Mouse (Mus musculus) embryonic facial prominence, embryonic 13.5 days (tissue): ENCODE measurements at regions not wholly inside any gene's neighbourhood (a gene's known extent, or its start where the extent isn't known, plus 50 kb on each side); places are given as distances from the start of the nearest gene placed in this dataset.

ENCODE experiments used
- ATAC-seq: fragments of 200-750 bp; cut with Nextera tagmentation; 2 replicates; pipeline ENCODE4 v1.8.0; 2017; ENCODE audit warnings: low read depth; ENCODE audit not compliant: insufficient number of reproducible peaks, insufficient read depth, low FRiP score, low TSS enrichment
- H3K27ac ChIP-seq: fragments of 300-500 bp; sonication (generic); 2 replicates; pipeline ENCODE4 v1.5.1; 2015; ENCODE audit warnings: moderate library complexity, mild to moderate bottlenecking, inconsistent platforms
- H3K27me3 ChIP-seq: fragments of 300-500 bp; sonication (generic); 2 replicates; pipeline ENCODE4 v1.6.1; 2015; ENCODE audit warnings: mild to moderate bottlenecking, inconsistent platforms
- H3K36me3 ChIP-seq: fragments of 300-500 bp; sonication (generic); 2 replicates; pipeline ENCODE4 v1.6.1; 2015; ENCODE audit warnings: mild to moderate bottlenecking, inconsistent platforms
- H3K4me1 ChIP-seq: fragments of 300-500 bp; sonication (generic); 2 replicates; pipeline ENCODE4 v1.6.1; 2015; ENCODE audit warnings: inconsistent platforms
- H3K4me2 ChIP-seq: fragments of 300-500 bp; sonication (generic); 2 replicates; pipeline ENCODE4 v1.6.1; 2015; ENCODE audit warnings: moderate library complexity, mild to moderate bottlenecking, inconsistent platforms
- H3K4me3 ChIP-seq: fragments of 300-500 bp; sonication (generic); 2 replicates; pipeline ENCODE4 v1.5.1; 2015; ENCODE audit warnings: mild to moderate bottlenecking, inconsistent platforms
- H3K9ac ChIP-seq: fragments of 300-500 bp; sonication (generic); 2 replicates; pipeline ENCODE4 v1.6.1; 2015; ENCODE audit warnings: mild to moderate bottlenecking, inconsistent platforms
- H3K9me3 ChIP-seq: fragments of 300-500 bp; sonication (generic); 2 replicates; pipeline ENCODE4 v1.6.1; 2016; ENCODE audit warnings: inconsistent platforms
- WGBS: fragments of 180-500 bp; shearing (Covaris S2); methylation state at CpG from one replicate; pipeline ENCODE4 v1.1.7; 2015; ENCODE audit warnings: mixed read lengths; 5-methylcytosine and 5-hydroxymethylcytosine counted together

DNA sequence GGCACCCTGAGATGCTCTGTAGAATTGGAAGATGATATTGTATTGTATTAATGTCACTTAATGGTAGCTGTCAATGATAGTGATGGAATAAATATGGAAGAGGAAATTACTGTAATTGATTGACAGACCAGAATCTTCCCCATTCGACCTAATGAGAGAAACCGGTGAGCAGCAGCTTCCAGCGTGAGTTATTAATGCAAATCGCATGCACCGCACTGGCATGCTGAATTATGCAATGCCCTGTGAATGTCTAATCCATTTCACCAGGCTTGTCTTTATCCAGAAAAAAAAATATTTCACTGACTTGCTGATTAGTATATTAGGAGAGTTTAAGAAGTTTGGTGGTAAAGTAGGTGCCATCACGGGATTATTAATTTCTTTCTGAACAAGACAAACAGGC lies 384.2 kb upstream of the Jarid2 start:
- no peak overlapping the region for H3K9ac ChIP-seq
- WGBS, result 80% methylated on average over 6 of the region's 6 CpGs

GRCm38 (mm10) chr13:44346636-44347035 lies 382.6 kb upstream of the Jarid2 start:
- Histone ChIP-seq H3K27me3 (no peaks in the 10 kb centered on the region), H3K4me3 (no peak overlapping the region), H3K9ac (no peak overlapping the region), H3K9me3 (no peaks in the 10 kb centered on the region), H3K4me2 (no peak overlapping the region), H3K4me1 (peaks cover 10% of the 10 kb centered on the region; the same call in 1 of the 2 replicates), H3K36me3 (no peaks in the 10 kb centered on the region), H3K27ac (no peak overlapping the region)
- 50% methylated on average over 4 of the region's 4 CpGs for WGBS
- no peak for ATAC-seq

More for the DNA sequence above, 384.2 kb upstream of the Jarid2 start:
- Histone ChIP-seq H3K36me3 (no peaks in the 10 kb centered on the region), H3K4me3 (no peak overlapping the region), H3K27me3 (no peaks in the 10 kb centered on the region), H3K27ac (no peak overlapping the region), H3K4me2 (no peak overlapping the region), H3K9me3 (no peaks in the 10 kb centered on the region), H3K4me1 (peaks cover 10% of the 10 kb centered on the region; the same call in 1 of the 2 replicates)
- ATAC-seq, result no peak

GRCm38 (mm10) chr13:44347662-44348061 lies 381.6 kb upstream of the Jarid2 start:
- ATAC-seq, result no peak

DNA sequence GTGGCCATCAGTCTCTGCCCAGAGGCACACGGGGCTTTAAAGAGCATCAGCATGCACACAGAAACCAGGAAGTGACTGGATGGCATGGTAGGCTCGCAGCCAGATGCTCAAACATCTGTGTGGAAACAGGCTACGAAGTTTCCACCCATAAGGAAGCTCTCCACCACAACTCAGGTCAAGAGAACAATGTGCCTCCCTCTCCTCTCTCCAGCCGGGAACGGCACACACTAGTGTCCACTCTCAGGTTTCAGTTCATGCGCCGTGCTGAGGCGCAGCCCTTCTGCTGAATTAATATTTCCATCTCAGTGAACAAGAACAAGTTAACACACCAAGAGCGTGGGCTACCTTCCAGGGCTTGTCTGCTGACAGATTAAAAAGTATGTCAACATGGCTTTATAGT lies 375.4 kb upstream of the Jarid2 start:
- no peak for ATAC-seq
- H3K27me3 ChIP-seq, result no peaks in the 10 kb centered on the region
- H3K4me2 ChIP-seq, result peak overlapping the region; percentile 7; the same call in 1 of the 2 replicates
- no peak overlapping the region for H3K9ac ChIP-seq
- H3K4me3 ChIP-seq, result no peak overlapping the region
- peaks cover 26% of the 10 kb centered on the region for H3K4me1 ChIP-seq
- no peaks in the 10 kb centered on the region for H3K36me3 ChIP-seq
- WGBS, result 39% methylated on average over 9 of the region's 9 CpGs
- H3K27ac ChIP-seq, result no peak overlapping the region
- no peaks in the 10 kb centered on the region for H3K9me3 ChIP-seq

More at GRCm38 (mm10) chr13:44347662-44348061, 381.6 kb upstream of the Jarid2 start:
- Histone ChIP-seq H3K36me3 (no peaks in the 10 kb centered on the region), H3K9ac (no peak overlapping the region), H3K27ac (peak overlapping the region; percentile 3; the same call in 1 of the 2 replicates), H3K9me3 (no peaks in the 10 kb centered on the region), H3K4me2 (peak overlapping the region; percentile 33; the same call in 1 of the 2 replicates), H3K27me3 (no peaks in the 10 kb centered on the region), H3K4me1 (peaks cover 10% of the 10 kb centered on the region; the same call in 1 of the 2 replicates), H3K4me3 (no peak overlapping the region)
- 11% methylated on average over 9 of the region's 9 CpGs for WGBS

DNA sequence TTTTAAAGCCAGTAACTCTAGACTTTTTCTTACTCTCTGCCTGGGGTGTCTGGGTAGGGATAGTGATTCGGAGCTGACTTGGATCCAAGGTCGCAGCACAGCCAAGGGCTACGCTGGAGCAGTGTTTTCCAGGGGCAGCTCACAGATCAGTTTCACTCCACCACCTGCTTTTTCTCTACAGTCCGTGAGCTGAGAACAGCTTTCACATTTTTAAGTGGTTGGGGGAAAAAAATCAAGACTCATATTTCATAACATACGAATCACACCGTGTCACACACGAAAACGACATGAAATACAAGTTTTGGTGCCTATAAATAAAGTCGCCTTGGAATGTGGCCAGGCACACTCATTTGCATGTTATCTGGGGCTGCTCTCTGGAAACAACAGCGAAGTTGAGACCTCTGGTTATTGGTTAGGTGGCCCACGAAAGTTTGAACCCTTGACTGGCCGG lies 373.5 kb upstream of the Jarid2 start:
- Histone ChIP-seq H3K4me1 (peaks cover 26% of the 10 kb centered on the region), H3K9ac (no peak overlapping the region), H3K27ac (peak overlapping the region; percentile 39), H3K27me3 (no peaks in the 10 kb centered on the region), H3K36me3 (no peaks in the 10 kb centered on the region), H3K9me3 (no peaks in the 10 kb centered on the region), H3K4me2 (peak overlapping the region; percentile 14), H3K4me3 (no peak overlapping the region)
- ATAC-seq, result no peak
- WGBS, result 24% methylated on average over 12 of the region's 12 CpGs

- Histone ChIP-seq H3K36me3 (no peaks in the 10 kb centered on the region), H3K27ac (no peak overlapping the region), H3K27me3 (no peaks in the 10 kb centered on the region), H3K4me3 (no peak overlapping the region), H3K9ac (no peak overlapping the region), H3K9me3 (no peaks in the 10 kb centered on the region), H3K4me1 (peaks cover 27% of the 10 kb centered on the region), H3K4me2 (no peak overlapping the region)
- 65% methylated on average over 11 of the region's 11 CpGs for WGBS
- ATAC-seq, result no peak
Measured at GRCm38 (mm10) chr13:44356981-44357380, 372.3 kb upstream of the Jarid2 start.

GRCm38 (mm10) chr13:44359344-44359743 lies 369.9 kb upstream of the Jarid2 start:
- Histone ChIP-seq H3K4me2 (no peak overlapping the region), H3K9ac (no peak overlapping the region), H3K9me3 (no peaks in the 10 kb centered on the region), H3K27me3 (no peaks in the 10 kb centered on the region), H3K27ac (no peak overlapping the region), H3K4me1 (peaks cover 24% of the 10 kb centered on the region), H3K36me3 (no peaks in the 10 kb centered on the region), H3K4me3 (no peak overlapping the region)
- no peak for ATAC-seq
- 75% methylated on average over 7 of the region's 7 CpGs for WGBS

GRCm38 (mm10) chr13:44360016-44360415 lies 369.3 kb upstream of the Jarid2 start:
- Histone ChIP-seq H3K4me2 (no peak overlapping the region), H3K9ac (no peak overlapping the region), H3K36me3 (no peaks in the 10 kb centered on the region), H3K9me3 (no peaks in the 10 kb centered on the region), H3K27me3 (no peaks in the 10 kb centered on the region), H3K4me3 (no peak overlapping the region), H3K4me1 (peaks cover 23% of the 10 kb centered on the region), H3K27ac (no peak overlapping the region)
- no peak for ATAC-seq
- WGBS, result 76% methylated on average over 5 of the region's 5 CpGs

GRCm38 (mm10) chr13:44360725-44361290 lies 368.5 kb upstream of the Jarid2 start:
- H3K9me3 ChIP-seq, result no peaks in the 10 kb centered on the region
- H3K9ac ChIP-seq, result no peak overlapping the region
- no peaks in the 10 kb centered on the region for H3K27me3 ChIP-seq
- no peak overlapping the region for H3K4me3 ChIP-seq
- no peaks in the 10 kb centered on the region for H3K36me3 ChIP-seq
- 46% methylated on average over 15 of the region's 15 CpGs for WGBS
- no peak for ATAC-seq
- H3K4me2 ChIP-seq, result no peak overlapping the region
- peaks cover 16% of the 10 kb centered on the region for H3K4me1 ChIP-seq
- H3K27ac ChIP-seq, result no peak overlapping the region

DNA sequence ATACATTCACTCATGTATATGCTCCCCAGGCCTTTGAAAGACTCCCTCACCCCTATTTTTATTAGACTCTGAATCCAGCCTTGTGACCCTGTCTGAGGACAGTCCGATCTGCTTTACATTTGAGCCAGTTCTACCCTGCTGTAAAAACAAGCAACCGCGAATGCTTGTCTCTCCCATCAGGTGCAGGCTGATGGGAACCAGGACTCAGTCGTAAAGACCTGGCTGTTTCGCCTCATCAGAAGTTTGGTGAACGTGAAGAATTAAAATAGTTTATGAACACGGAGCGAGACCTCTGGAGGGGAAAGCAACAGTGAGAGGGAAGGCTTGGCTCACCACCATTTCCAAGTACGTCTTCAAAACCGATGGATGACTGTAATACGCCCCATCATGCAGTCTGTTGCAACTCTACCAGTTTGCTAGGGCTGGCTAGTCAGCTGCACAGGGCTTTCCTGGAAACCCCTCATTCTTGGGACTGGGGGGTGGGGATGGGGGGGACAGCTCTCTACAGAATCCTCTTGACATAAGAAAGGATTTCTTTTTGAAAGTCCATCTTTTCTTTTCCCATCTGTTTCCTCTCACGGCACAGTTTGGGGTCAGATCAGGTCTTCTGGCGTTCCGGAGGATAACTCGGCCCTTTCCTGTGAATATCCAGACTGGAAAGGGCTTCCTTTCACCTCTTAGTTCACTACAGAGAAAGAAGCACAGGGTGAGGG lies 366.8 kb upstream of the Jarid2 start:
- no peaks in the 10 kb centered on the region for H3K9me3 ChIP-seq
- H3K4me3 ChIP-seq, result no peak overlapping the region
- no peaks in the 10 kb centered on the region for H3K36me3 ChIP-seq
- 39% methylated on average over 15 of the region's 15 CpGs for WGBS
- H3K4me1 ChIP-seq, result peaks cover 9% of the 10 kb centered on the region
- H3K4me2 ChIP-seq, result no peak overlapping the region
- H3K27me3 ChIP-seq, result no peaks in the 10 kb centered on the region
- H3K9ac ChIP-seq, result no peak overlapping the region
- no peak for ATAC-seq
- H3K27ac ChIP-seq, result no peak overlapping the region

- no peak for ATAC-seq
- Histone ChIP-seq H3K27me3 (no peaks in the 10 kb centered on the region), H3K36me3 (no peaks in the 10 kb centered on the region), H3K9ac (no peak overlapping the region), H3K4me2 (no peak overlapping the region), H3K27ac (no peak overlapping the region), H3K4me3 (no peak overlapping the region), H3K4me1 (peaks cover 9% of the 10 kb centered on the region), H3K9me3 (no peaks in the 10 kb centered on the region)
- WGBS, result 18% methylated on average over 2 of the region's 2 CpGs
Measured at GRCm38 (mm10) chr13:44363016-44363415, 366.3 kb upstream of the Jarid2 start.

DNA sequence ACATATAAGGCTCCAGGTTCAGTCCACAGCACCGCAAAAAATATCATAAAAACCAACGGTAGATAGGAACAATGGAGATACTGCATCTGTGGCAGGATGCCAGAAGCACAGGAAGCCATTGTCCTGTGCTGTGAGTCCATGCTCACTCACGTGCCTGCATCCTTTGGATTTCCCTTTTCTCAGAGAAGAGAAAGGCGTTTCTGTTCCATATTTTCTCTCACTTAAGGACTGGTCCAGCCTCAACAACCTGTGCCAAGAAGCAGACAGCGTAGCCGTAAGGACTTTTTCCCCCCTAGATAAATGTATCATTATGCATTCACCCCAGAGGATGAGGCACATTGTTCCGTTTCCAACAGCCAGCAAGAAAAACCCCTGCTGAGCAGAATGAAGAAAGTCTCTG lies 360.0 kb upstream of the Jarid2 start:
- H3K27me3 ChIP-seq, result no peaks in the 10 kb centered on the region
- H3K4me1 ChIP-seq, result no peaks in the 10 kb centered on the region
- 69% methylated on average over 7 of the region's 7 CpGs for WGBS
- no peak overlapping the region for H3K4me3 ChIP-seq
- no peak overlapping the region for H3K9ac ChIP-seq
- no peak for ATAC-seq
- no peaks in the 10 kb centered on the region for H3K9me3 ChIP-seq
- no peaks in the 10 kb centered on the region for H3K36me3 ChIP-seq
- no peak overlapping the region for H3K27ac ChIP-seq
- H3K4me2 ChIP-seq, result no peak overlapping the region
